Mouse (Mus musculus) ES-Bruce4 (cell line): ENCODE measurements around the gene Maff. TPM values are rescaled to one million over a fixed set of nuclear protein-coding genes. Genes with fewer than 3 reads are reported as not detected.

ENCODE experiments used
- H3K27ac ChIP-seq: 2 replicates; pipeline ENCODE4 v1.5.1; 2012; ENCODE audit warnings: low read length, inconsistent platforms; ENCODE audit not compliant: insufficient read depth
- H3K27me3 ChIP-seq: 2 replicates; pipeline ENCODE4 v1.6.1; 2012; ENCODE audit warnings: mild to moderate bottlenecking, low read length, inconsistent platforms; ENCODE audit not compliant: control insufficient read depth, poor library complexity, insufficient read depth, severe bottlenecking
- H3K36me3 ChIP-seq: 2 replicates; pipeline ENCODE4 v1.6.1; 2012; ENCODE audit warnings: inconsistent platforms, mild to moderate bottlenecking, low read length, moderate library complexity; ENCODE audit not compliant: control insufficient read depth, poor library complexity, insufficient read depth, severe bottlenecking
- H3K4me1 ChIP-seq: one replicate; pipeline ENCODE4 v1.8.1; 2011; ENCODE audit warnings: low read length; ENCODE audit not compliant: control insufficient read depth, insufficient read depth
- H3K4me3 ChIP-seq: 2 replicates; pipeline ENCODE4 v1.5.1; 2011; ENCODE audit warnings: low read depth, mild to moderate bottlenecking, low read length
- H3K9ac ChIP-seq: 2 replicates; pipeline ENCODE4 v1.6.1; 2012; ENCODE audit warnings: low read depth, mild to moderate bottlenecking, inconsistent platforms; ENCODE audit not compliant: poor library complexity, severe bottlenecking
- H3K9me3 ChIP-seq: replicated peaks from 2 replicates; pipeline ENCODE4 v1.6.1; 2012; ENCODE audit warnings: mild to moderate bottlenecking, low read length, inconsistent platforms; ENCODE audit not compliant: control insufficient read depth, poor library complexity, insufficient read depth, severe bottlenecking
- CTCF ChIP-seq: IDR thresholded peaks from one replicate; pipeline ENCODE4 v1.8.1; 2011; ENCODE audit warnings: low read depth, low read length
- EP300 ChIP-seq: IDR thresholded peaks from 2 replicates; pipeline ENCODE4 v1.6.1; 2011; ENCODE audit warnings: low read depth, low read length; ENCODE audit not compliant: insufficient read depth
- POLR2A ChIP-seq: IDR thresholded peaks from one replicate; pipeline ENCODE4 v1.8.1; 2011; ENCODE audit warnings: low read length; ENCODE audit not compliant: insufficient read depth
- polyA plus RNA-seq: library from polyadenylated mRNA; stranded (reverse); fragments of >200 nt; gene quantifications from 2 replicates; pipeline ENCODE4 v1.2.4, GENCODE M21; 2011; ENCODE audit warnings: low read depth; ENCODE audit not compliant: missing spikeins, insufficient read depth, insufficient read length

Gene Maff
- polyA plus RNA-seq, 1 experiment: 12.3 TPM

- Histone ChIP-seq H3K27ac (no peak overlapping the region), H3K36me3 (no peaks in the 10 kb centered on the region), H3K9ac (no peak overlapping the region), H3K4me1 (peaks cover 2% of the 10 kb centered on the region), H3K4me3 (no peak overlapping the region), H3K27me3 (no peaks in the 10 kb centered on the region), H3K9me3 (no peaks in the 10 kb centered on the region)
- TF ChIP-seq EP300 (no peak), POLR2A (no peak), CTCF (no peak)
Measured at GRCm38 (mm10) chr15:79404277-79404676, 57.9 kb downstream of the Maff start.

DNA sequence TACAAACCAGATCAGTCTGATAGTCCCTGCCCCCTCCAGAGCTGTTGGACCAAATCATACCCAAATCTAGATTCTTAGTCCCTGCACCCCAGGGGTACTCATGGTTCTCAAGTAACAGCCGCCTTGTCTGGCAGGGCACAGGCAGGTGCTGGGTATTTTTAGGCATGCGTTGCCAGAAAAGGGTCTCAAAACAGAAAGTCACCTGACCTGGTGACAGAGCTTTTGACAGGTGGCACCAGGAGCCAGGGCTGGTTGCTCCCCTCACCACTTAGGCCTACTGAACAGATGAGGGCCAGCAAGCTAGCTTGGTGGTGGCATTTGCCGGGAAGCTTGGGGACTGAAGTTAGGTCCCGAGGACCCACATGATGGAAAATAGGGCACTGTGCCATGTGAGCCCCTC, 60.1 kb downstream of the Maff start:
- no peak overlapping the region for H3K4me3 ChIP-seq
- TF ChIP-seq CTCF: no peak
- TF ChIP-seq EP300: no peak
- TF ChIP-seq POLR2A: no peak
- H3K9ac ChIP-seq: no peak overlapping the region
- H3K27me3 ChIP-seq: no peaks in the 10 kb centered on the region
- H3K4me1 ChIP-seq: no peaks in the 10 kb centered on the region
- H3K27ac ChIP-seq: no peak overlapping the region
- H3K9me3 ChIP-seq: no peaks in the 10 kb centered on the region
- no peaks in the 10 kb centered on the region for H3K36me3 ChIP-seq

Other genes with a start within 250 kb of the Maff start
- 12.4 and 13.4 TPM in 2 replicates for gene Micall1, start 237.7 kb upstream of the Maff start, polyA plus RNA-seq
- 162 and 166 TPM in 2 replicates for gene Polr2f, start 205.6 kb upstream of the Maff start, polyA plus RNA-seq
- gene 1700088E04Rik, start 205.4 kb upstream of the Maff start, polyA plus RNA-seq: 1.4 TPM in 2 replicates
- 0.43 and 1.4 TPM in 2 replicates for gene Sox10, start 181.4 kb upstream of the Maff start, polyA plus RNA-seq
- 47.8 and 48.0 TPM in 2 replicates for gene Pick1, start 117.4 kb upstream of the Maff start, polyA plus RNA-seq
- gene Gm49486, start 117.2 kb upstream of the Maff start, polyA plus RNA-seq: 1.0 TPM in 2 replicates
- gene Slc16a8, start 91.9 kb upstream of the Maff start, polyA plus RNA-seq: not detected in 2 replicates
- gene Baiap2l2, start 61.1 kb upstream of the Maff start, polyA plus RNA-seq: 0.69 and 1.8 TPM in 2 replicates
- 40.2 and 40.6 TPM in 2 replicates for gene Pla2g6, start 18.2 kb upstream of the Maff start, polyA plus RNA-seq
- gene Tmem184b, start 56.9 kb downstream of the Maff start, polyA plus RNA-seq: 50.7 and 59.6 TPM in 2 replicates
- gene Csnk1e, start 108.9 kb downstream of the Maff start, polyA plus RNA-seq: 113 and 116 TPM in 2 replicates
- gene Kcnj4, start 158.6 kb downstream of the Maff start, polyA plus RNA-seq: 4.5 TPM in 2 replicates
- gene Kdelr3, start 169.8 kb downstream of the Maff start, polyA plus RNA-seq: 41.4 and 43.9 TPM in 2 replicates
- gene Ddx17, start 200.1 kb downstream of the Maff start, polyA plus RNA-seq: 375 and 392 TPM in 2 replicates